Mouse (Mus musculus): ENCODE results near the gene Olfr15. TPM values are rescaled to one million over a fixed set of nuclear protein-coding genes. Genes with fewer than 3 reads are reported as not detected.
"Not testable (repeated sequence)": the region's sequence is repeated elsewhere in the genome, so short reads cannot be mapped to it uniquely, and the experiment has no call there.

Olfr15 gene
- polyA plus RNA-seq (2014; fragmentation: Nextera tagmentation; extraction: Ambion mirVana) = not detected in 2 replicates

- no peak for ATAC-seq
- H3K4me3 ChIP-seq (ENCODE audit: low read depth, low read length) = no peak within 1 kb of the TSS
- no peaks in the 10 kb centered on the region for H3K9me3 ChIP-seq (replicated peaks; ENCODE audit: control insufficient read depth, low read length)
- no peaks in the 10 kb centered on the region for H3K27me3 ChIP-seq (replicated peaks; ENCODE audit: control insufficient read depth, insufficient read depth, low read length)
- no peaks in the 10 kb centered on the region for H3K4me1 ChIP-seq (ENCODE audit: control insufficient read depth, insufficient read depth, low read length)
- no peak within 1 kb of the TSS for H3K9ac ChIP-seq (ENCODE audit: low read length)
- H3K36me3 ChIP-seq (ENCODE audit: control insufficient read depth, insufficient read depth, low read length) = no peaks in the 10 kb centered on the region
- DNase-seq (ENCODE audit: low spot score) = no peak
- H3K27ac ChIP-seq (ENCODE audit: low read depth, low read length) = no peak within 1 kb of the TSS
- no peak within 1 kb of the TSS for H3K4me2 ChIP-seq (ENCODE audit: low read length)
Measured at GRCm38 (mm10) chr16:3830588-3831109, at the start of gene Olfr15. Gene Olfr15 (plus strand): TSS chr16:3830878.

- Histone ChIP-seq H3K4me2 (ENCODE audit: low read length) (no peak overlapping the region), H3K9me3 (replicated peaks; ENCODE audit: control insufficient read depth, low read length) (no peaks in the 10 kb centered on the region), H3K27ac (ENCODE audit: low read depth, low read length) (no peak overlapping the region), H3K27me3 (replicated peaks; ENCODE audit: control insufficient read depth, insufficient read depth, low read length) (no peaks in the 10 kb centered on the region), H3K4me1 (ENCODE audit: control insufficient read depth, insufficient read depth, low read length) (no peaks in the 10 kb centered on the region; the same call in 1 of the 2 replicates), H3K4me3 (ENCODE audit: low read depth, low read length) (no peak overlapping the region), H3K9ac (ENCODE audit: low read length) (no peak overlapping the region), H3K36me3 (ENCODE audit: control insufficient read depth, insufficient read depth, low read length) (no peaks in the 10 kb centered on the region)
- DNase-seq (ENCODE audit: low spot score) = peak; percentile 47
- ATAC-seq = peak; percentile 32; the same call in 1 of the 2 replicates
Measured at GRCm38 (mm10) chr16:3781237-3781636, 49.4 kb upstream of the Olfr15 start.

GRCm38 (mm10) chr16:3788394-3788793 lies 42.3 kb upstream of the Olfr15 start:
- ATAC-seq = no peak
- Histone ChIP-seq H3K36me3 (ENCODE audit: control insufficient read depth, insufficient read depth, low read length) (no peaks in the 10 kb centered on the region), H3K27me3 (replicated peaks; ENCODE audit: control insufficient read depth, insufficient read depth, low read length) (no peaks in the 10 kb centered on the region), H3K27ac (ENCODE audit: low read depth, low read length) (no peak overlapping the region), H3K4me2 (ENCODE audit: low read length) (no peak overlapping the region), H3K9me3 (replicated peaks; ENCODE audit: control insufficient read depth, low read length) (no peaks in the 10 kb centered on the region), H3K4me1 (ENCODE audit: control insufficient read depth, insufficient read depth, low read length) (no peaks in the 10 kb centered on the region), H3K9ac (ENCODE audit: low read length) (no peak overlapping the region), H3K4me3 (ENCODE audit: low read depth, low read length) (no peak overlapping the region)
- DNase-seq (ENCODE audit: low spot score) = no peak

GRCm38 (mm10) chr16:3808176-3808575 lies 22.5 kb upstream of the Olfr15 start:
- ATAC-seq = no peak
- H3K27me3 ChIP-seq (replicated peaks; ENCODE audit: control insufficient read depth, insufficient read depth, low read length) = no peaks in the 10 kb centered on the region

GRCm38 (mm10) chr16:3814667-3815066 lies 16.0 kb upstream of the Olfr15 start:
- not testable (repeated sequence) for H3K9ac ChIP-seq (ENCODE audit: low read length); ATAC-seq; H3K4me1 ChIP-seq (ENCODE audit: control insufficient read depth, insufficient read depth, low read length); DNase-seq (ENCODE audit: low spot score); H3K36me3 ChIP-seq (ENCODE audit: control insufficient read depth, insufficient read depth, low read length); H3K27me3 ChIP-seq (replicated peaks; ENCODE audit: control insufficient read depth, insufficient read depth, low read length); H3K27ac ChIP-seq (ENCODE audit: low read depth, low read length); H3K4me2 ChIP-seq (ENCODE audit: low read length); H3K4me3 ChIP-seq (ENCODE audit: low read depth, low read length); H3K9me3 ChIP-seq (replicated peaks; ENCODE audit: control insufficient read depth, low read length)
- WGBS = 82% methylated on average over 6 of the region's 6 CpGs

More at GRCm38 (mm10) chr16:3808176-3808575, 22.5 kb upstream of the Olfr15 start:
- Histone ChIP-seq H3K4me2 (ENCODE audit: low read length) (no peak overlapping the region), H3K27ac (ENCODE audit: low read depth, low read length) (no peak overlapping the region), H3K9ac (ENCODE audit: low read length) (no peak overlapping the region), H3K36me3 (ENCODE audit: control insufficient read depth, insufficient read depth, low read length) (no peaks in the 10 kb centered on the region), H3K4me3 (ENCODE audit: low read depth, low read length) (no peak overlapping the region), H3K9me3 (replicated peaks; ENCODE audit: control insufficient read depth, low read length) (no peaks in the 10 kb centered on the region), H3K4me1 (ENCODE audit: control insufficient read depth, insufficient read depth, low read length) (no peaks in the 10 kb centered on the region)
- 80% methylated on average over 3 of the region's 3 CpGs for WGBS
- no peak for DNase-seq (ENCODE audit: low spot score)

GRCm38 (mm10) chr16:3820202-3820601 lies 10.5 kb upstream of the Olfr15 start:
- no peaks in the 10 kb centered on the region for H3K36me3 ChIP-seq (ENCODE audit: control insufficient read depth, insufficient read depth, low read length)
- no peak overlapping the region for H3K9ac ChIP-seq (ENCODE audit: low read length)
- no peak overlapping the region for H3K4me3 ChIP-seq (ENCODE audit: low read depth, low read length)
- ATAC-seq (no peak), DNase-seq (ENCODE audit: low spot score) (no peak)
- no peaks in the 10 kb centered on the region for H3K27me3 ChIP-seq (replicated peaks; ENCODE audit: control insufficient read depth, insufficient read depth, low read length)
- no peaks in the 10 kb centered on the region for H3K9me3 ChIP-seq (replicated peaks; ENCODE audit: control insufficient read depth, low read length)
- 86% methylated on average over 2 of the region's 2 CpGs for WGBS
- H3K27ac ChIP-seq (ENCODE audit: low read depth, low read length) = no peak overlapping the region
- no peak overlapping the region for H3K4me2 ChIP-seq (ENCODE audit: low read length)
- no peaks in the 10 kb centered on the region for H3K4me1 ChIP-seq (ENCODE audit: control insufficient read depth, insufficient read depth, low read length)

- ATAC-seq = no peak
- H3K4me2 ChIP-seq (ENCODE audit: low read length) = no peak overlapping the region
- H3K27me3 ChIP-seq (replicated peaks; ENCODE audit: control insufficient read depth, insufficient read depth, low read length) = no peaks in the 10 kb centered on the region
- H3K4me1 ChIP-seq (ENCODE audit: control insufficient read depth, insufficient read depth, low read length) = no peaks in the 10 kb centered on the region
- WGBS = 61% methylated on average over 3 of the region's 3 CpGs
- no peaks in the 10 kb centered on the region for H3K36me3 ChIP-seq (ENCODE audit: control insufficient read depth, insufficient read depth, low read length)
- H3K27ac ChIP-seq (ENCODE audit: low read depth, low read length) = no peak overlapping the region
- H3K9ac ChIP-seq (ENCODE audit: low read length) = no peak overlapping the region
- DNase-seq (ENCODE audit: low spot score) = no peak
- no peaks in the 10 kb centered on the region for H3K9me3 ChIP-seq (replicated peaks; ENCODE audit: control insufficient read depth, low read length)
- no peak overlapping the region for H3K4me3 ChIP-seq (ENCODE audit: low read depth, low read length)
Measured at GRCm38 (mm10) chr16:3828021-3828420, 2.7 kb upstream of the Olfr15 start.

GRCm38 (mm10) chr16:3829727-3830126 lies 951 bp upstream of the Olfr15 start:
- H3K27me3 ChIP-seq (replicated peaks; ENCODE audit: control insufficient read depth, insufficient read depth, low read length) = no peaks in the 10 kb centered on the region

GRCm38 (mm10) chr16:3835461-3835860 lies 4.8 kb downstream of the Olfr15 start:
- H3K4me3 ChIP-seq (ENCODE audit: low read depth, low read length) = no peak overlapping the region
- 86% methylated on average over 2 of the region's 2 CpGs for WGBS

More at GRCm38 (mm10) chr16:3829727-3830126, 951 bp upstream of the Olfr15 start:
- Histone ChIP-seq H3K9me3 (replicated peaks; ENCODE audit: control insufficient read depth, low read length) (no peaks in the 10 kb centered on the region), H3K9ac (ENCODE audit: low read length) (no peak overlapping the region), H3K27ac (ENCODE audit: low read depth, low read length) (no peak overlapping the region), H3K36me3 (ENCODE audit: control insufficient read depth, insufficient read depth, low read length) (no peaks in the 10 kb centered on the region), H3K4me2 (ENCODE audit: low read length) (no peak overlapping the region), H3K4me1 (ENCODE audit: control insufficient read depth, insufficient read depth, low read length) (no peaks in the 10 kb centered on the region), H3K4me3 (ENCODE audit: low read depth, low read length) (no peak overlapping the region)
- ATAC-seq (no peak), DNase-seq (ENCODE audit: low spot score) (no peak)
- WGBS = 84% methylated on average over 2 of the region's 2 CpGs

More at GRCm38 (mm10) chr16:3835461-3835860, 4.8 kb downstream of the Olfr15 start:
- Histone ChIP-seq H3K9me3 (replicated peaks; ENCODE audit: control insufficient read depth, low read length) (no peaks in the 10 kb centered on the region), H3K36me3 (ENCODE audit: control insufficient read depth, insufficient read depth, low read length) (no peaks in the 10 kb centered on the region), H3K9ac (ENCODE audit: low read length) (no peak overlapping the region), H3K27ac (ENCODE audit: low read depth, low read length) (no peak overlapping the region), H3K4me1 (ENCODE audit: control insufficient read depth, insufficient read depth, low read length) (no peaks in the 10 kb centered on the region), H3K4me2 (ENCODE audit: low read length) (no peak overlapping the region), H3K27me3 (replicated peaks; ENCODE audit: control insufficient read depth, insufficient read depth, low read length) (no peaks in the 10 kb centered on the region)
- DNase-seq (ENCODE audit: low spot score) (no peak), ATAC-seq (no peak)

Data from forebrain, embryonic 14.5 days (tissue).